Mouse (Mus musculus) megakaryocyte, embryonic 14.5 days (primary cell): ENCODE results near the gene Zfp207.
"Not testable (repeated sequence)": the region's sequence is repeated elsewhere in the genome, so short reads cannot be mapped to it uniquely, and the experiment has no call there.

Experiments
- FLI1 ChIP-seq: IDR thresholded peaks from 2 replicates; pipeline ENCODE4 v1.6.1; 2012; ENCODE audit warnings: low read length, inconsistent platforms, mixed read lengths
- GATA1 ChIP-seq: IDR thresholded peaks from 3 replicates; pipeline ENCODE4 v1.6.1; 2012; ENCODE audit warnings: mixed read lengths, low read length, inconsistent platforms, borderline replicate concordance

GRCm38 (mm10) chr11:80407878-80408277 lies 24.8 kb downstream of the Zfp207 start:
- not testable (repeated sequence) for TF ChIP-seq FLI1, GATA1
